Mouse (Mus musculus) lung, postnatal 0 days (tissue): ENCODE measurements at regions not wholly inside any gene's neighbourhood (a gene's known extent, or its start where the extent isn't known, plus 50 kb on each side); places are given as distances from the start of the nearest gene placed in this dataset.

Source experiments
- ATAC-seq: fragments of 200-750 bp; cut with Nextera tagmentation; 2 replicates; pipeline ENCODE4 v1.8.0; 2017; ENCODE audit warnings: moderate library complexity
- DNase-seq: peaks from one replicate; pipeline ENCODE4 v3.0.0-alpha.2; 2016; ENCODE audit warnings: low spot score
- H3K27ac ChIP-seq: fragments of 300-500 bp; sonication (generic); 2 replicates; pipeline ENCODE4 v1.5.1; 2014; ENCODE audit warnings: antibody characterized with exemption, mild to moderate bottlenecking, low read length, mixed read lengths
- H3K27me3 ChIP-seq: fragments of 300-500 bp; sonication (generic); replicated peaks from 2 replicates; pipeline ENCODE4 v1.6.1; 2014; ENCODE audit warnings: low read length, mixed read lengths; ENCODE audit not compliant: insufficient read depth
- H3K36me3 ChIP-seq: fragments of 300-500 bp; sonication (generic); 2 replicates; pipeline ENCODE4 v1.6.1; 2014; ENCODE audit warnings: low read length, mixed read lengths; ENCODE audit not compliant: insufficient read depth
- H3K4me1 ChIP-seq: fragments of 300-500 bp; sonication (generic); 2 replicates; pipeline ENCODE4 v1.6.1; 2014; ENCODE audit warnings: antibody characterized with exemption, low read depth, low read length, mixed read lengths; ENCODE audit not compliant: insufficient read depth
- H3K4me2 ChIP-seq: fragments of 300-500 bp; sonication (generic); replicated peaks from 2 replicates; pipeline ENCODE4 v1.6.1; 2014; ENCODE audit warnings: low read depth, mild to moderate bottlenecking, low read length, moderate library complexity, mixed read lengths
- H3K4me3 ChIP-seq: fragments of 300-500 bp; sonication (generic); 2 replicates; pipeline ENCODE4 v1.5.1; 2014; ENCODE audit warnings: low read depth, low read length
- H3K9ac ChIP-seq: fragments of 300-500 bp; sonication (generic); replicated peaks from 2 replicates; pipeline ENCODE4 v1.6.1; 2014; ENCODE audit warnings: low read depth, mild to moderate bottlenecking
- H3K9me3 ChIP-seq: fragments of 300-500 bp; sonication (generic); 2 replicates; pipeline ENCODE4 v1.6.1; 2016; ENCODE audit warnings: low read length, mixed read lengths
- CTCF ChIP-seq: IDR thresholded peaks from 2 replicates; pipeline ENCODE4 v1.5.1; 2016; ENCODE audit warnings: antibody characterized with exemption, mild to moderate bottlenecking
- EP300 ChIP-seq: IDR thresholded peaks from 2 replicates; pipeline ENCODE4 v1.6.1; 2016; ENCODE audit warnings: antibody characterized with exemption, mild to moderate bottlenecking, control low read depth
- WGBS: fragments of 180-500 bp; shearing (Covaris S2); extraction: QIAGEN DNeasy Blood & Tissue Kit; methylation state at CpG from one replicate; pipeline ENCODE4 v1.1.7; 2014; 5-methylcytosine and 5-hydroxymethylcytosine counted together

- H3K9ac ChIP-seq, result no peak overlapping the region
- 77% methylated on average over 3 of the region's 3 CpGs for WGBS
- no peak for ATAC-seq
- DNase-seq, result no peak
- no peaks in the 10 kb centered on the region for H3K27me3 ChIP-seq
- no peaks in the 10 kb centered on the region for H3K36me3 ChIP-seq
- no peaks in the 10 kb centered on the region for H3K4me1 ChIP-seq
- no peaks in the 10 kb centered on the region for H3K9me3 ChIP-seq
- H3K4me2 ChIP-seq, result no peak overlapping the region
- no peak overlapping the region for H3K4me3 ChIP-seq
- no peak for TF ChIP-seq EP300
- no peak for TF ChIP-seq CTCF
- H3K27ac ChIP-seq, result no peak overlapping the region
Measured at GRCm38 (mm10) chr15:62083347-62083746, 1160.5 kb upstream of the A1bg start.

- TF ChIP-seq CTCF, result no peak
- TF ChIP-seq EP300, result no peak
Measured at GRCm38 (mm10) chr15:62082539-62082938, 1159.7 kb upstream of the A1bg start.

DNA sequence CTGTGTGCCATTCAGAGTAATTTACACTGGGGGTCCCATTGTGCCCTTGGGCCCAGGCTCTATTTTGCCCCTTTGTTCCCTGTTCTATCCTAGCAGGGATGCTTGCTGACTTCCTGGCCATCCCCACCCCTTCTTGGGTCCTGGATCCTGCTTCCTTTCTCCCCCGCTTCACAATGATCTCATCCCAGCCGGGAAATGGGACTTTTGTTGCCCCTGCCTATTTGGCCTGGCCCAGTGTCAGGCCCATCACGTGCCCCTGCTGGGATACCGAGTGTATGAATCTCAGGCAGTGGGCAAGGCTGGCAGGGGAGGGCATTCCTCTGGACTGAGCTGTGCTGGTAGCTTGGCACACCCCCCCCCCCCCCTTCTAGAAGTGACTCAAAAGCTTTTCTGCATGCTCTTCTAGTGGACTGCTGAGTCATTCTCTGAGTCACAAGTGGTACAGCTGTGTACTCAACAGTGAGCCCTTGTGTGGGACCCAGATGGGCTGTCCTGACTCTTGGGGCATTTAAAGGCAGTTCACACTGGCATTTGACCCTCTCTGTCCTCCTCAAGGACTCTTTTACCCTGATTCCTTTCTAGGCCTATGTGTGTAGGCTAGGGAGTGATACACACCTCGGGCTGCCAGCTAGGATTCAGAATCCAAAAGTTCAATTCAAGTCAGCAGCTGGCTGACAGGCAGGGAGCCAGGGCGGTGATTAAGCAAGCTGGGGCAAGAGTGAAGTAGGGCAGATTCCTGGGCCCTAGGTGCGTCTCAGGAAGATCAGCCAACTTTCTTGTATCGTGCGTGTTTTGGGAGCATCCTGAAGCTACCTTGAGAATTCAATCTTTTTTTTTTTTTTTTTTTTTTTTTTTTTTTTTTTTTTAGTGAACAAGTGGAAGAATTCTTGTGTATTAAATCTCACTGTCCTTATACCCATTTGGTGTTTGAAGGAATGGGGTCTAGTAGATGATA, 1156.6 kb upstream of the A1bg start:
- Histone ChIP-seq H3K9me3 (no peaks in the 10 kb centered on the region), H3K9ac (no peak overlapping the region), H3K4me3 (no peak overlapping the region), H3K27me3 (no peaks in the 10 kb centered on the region), H3K4me2 (no peak overlapping the region), H3K4me1 (no peaks in the 10 kb centered on the region), H3K27ac (peak overlapping the region; percentile 62; the same call in 1 of the 2 replicates), H3K36me3 (no peaks in the 10 kb centered on the region)
- 46% methylated on average over 9 of the region's 9 CpGs for WGBS
- peak; percentile 86 for DNase-seq
- peak; percentile 74; the same call in 1 of the 2 replicates for TF ChIP-seq EP300
- no peak for TF ChIP-seq CTCF
- peak; percentile 97 for ATAC-seq

More at GRCm38 (mm10) chr15:62082539-62082938, 1159.7 kb upstream of the A1bg start:
- no peak for ATAC-seq
- Histone ChIP-seq H3K4me3 (no peak overlapping the region), H3K9me3 (no peaks in the 10 kb centered on the region), H3K27me3 (no peaks in the 10 kb centered on the region), H3K4me2 (no peak overlapping the region), H3K36me3 (no peaks in the 10 kb centered on the region), H3K27ac (no peak overlapping the region), H3K9ac (no peak overlapping the region), H3K4me1 (no peaks in the 10 kb centered on the region)
- DNase-seq, result no peak
- WGBS, result 93% methylated on average over 2 of the region's 2 CpGs

DNA sequence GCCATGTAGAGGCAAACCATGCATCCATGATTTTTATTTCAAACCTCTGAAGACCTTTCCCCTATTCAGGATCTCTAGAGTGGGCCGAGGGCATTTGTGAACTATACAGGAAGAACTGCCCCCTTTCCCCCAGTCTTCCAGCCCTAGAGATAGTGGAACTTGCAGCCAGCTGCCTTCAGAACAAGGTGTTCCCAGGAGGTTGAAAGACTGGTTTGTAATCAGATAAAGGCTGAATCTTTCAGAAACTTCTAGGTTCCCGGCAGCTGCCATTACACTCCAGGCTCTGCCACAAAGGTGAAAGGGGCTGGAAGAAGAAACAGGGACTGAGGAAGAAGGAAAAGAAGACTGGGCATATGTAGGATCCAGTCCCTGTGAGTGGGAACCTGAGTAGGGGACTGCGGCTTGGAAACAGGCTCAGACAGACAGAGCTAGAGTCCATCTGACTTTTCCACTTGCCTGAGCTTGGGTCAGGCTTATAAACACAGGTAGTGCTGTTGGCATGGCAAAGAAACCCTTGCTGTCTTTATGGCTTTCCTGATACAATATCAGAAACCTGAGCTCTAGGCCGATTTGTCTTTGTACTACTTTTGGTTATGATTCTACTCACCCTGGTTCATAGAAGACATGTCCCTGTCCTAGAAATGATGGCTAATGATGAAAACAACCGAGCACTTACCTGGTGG, 1153.9 kb upstream of the A1bg start:
- no peaks in the 10 kb centered on the region for H3K4me1 ChIP-seq
- H3K9me3 ChIP-seq, result no peaks in the 10 kb centered on the region
- H3K4me3 ChIP-seq, result no peak overlapping the region
- 85% methylated on average over 5 of the region's 5 CpGs for WGBS
- H3K27me3 ChIP-seq, result no peaks in the 10 kb centered on the region
- no peak for TF ChIP-seq EP300
- no peak overlapping the region for H3K4me2 ChIP-seq
- no peak for DNase-seq
- no peaks in the 10 kb centered on the region for H3K36me3 ChIP-seq
- no peak overlapping the region for H3K27ac ChIP-seq
- no peak overlapping the region for H3K9ac ChIP-seq
- no peak for ATAC-seq

DNA sequence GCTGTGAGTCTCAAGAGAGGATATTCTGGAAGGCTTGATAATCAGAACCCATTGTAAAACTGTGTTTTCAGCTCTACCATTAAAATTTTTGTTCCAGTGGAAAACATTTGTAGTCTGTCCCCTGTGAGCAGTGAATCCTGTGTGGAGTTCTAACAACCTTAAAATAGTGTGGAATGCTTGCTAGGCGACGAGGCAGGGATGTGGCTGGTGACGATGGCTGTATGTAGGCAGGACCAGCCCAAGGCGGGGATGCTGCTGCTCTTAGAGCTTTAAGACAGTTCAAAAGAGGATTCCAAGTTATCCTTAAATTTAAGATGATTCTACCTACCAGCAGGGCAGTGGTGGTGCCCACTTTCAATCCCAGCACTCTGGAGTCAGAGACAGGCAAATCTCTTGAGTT, 1151.9 kb upstream of the A1bg start:
- Histone ChIP-seq H3K4me2 (no peak overlapping the region), H3K27me3 (no peaks in the 10 kb centered on the region), H3K36me3 (no peaks in the 10 kb centered on the region), H3K4me1 (no peaks in the 10 kb centered on the region), H3K9ac (no peak overlapping the region), H3K4me3 (no peak overlapping the region), H3K9me3 (no peaks in the 10 kb centered on the region), H3K27ac (no peak overlapping the region)
- 95% methylated on average over 4 of the region's 4 CpGs for WGBS
- ATAC-seq (no peak), DNase-seq (no peak)
- TF ChIP-seq CTCF (no peak), EP300 (no peak)

GRCm38 (mm10) chr15:62073595-62073994, 1150.8 kb upstream of the A1bg start:
- H3K4me2 ChIP-seq, result no peak overlapping the region
- H3K36me3 ChIP-seq, result no peaks in the 10 kb centered on the region
- no peak overlapping the region for H3K9ac ChIP-seq
- no peak overlapping the region for H3K27ac ChIP-seq
- no peaks in the 10 kb centered on the region for H3K4me1 ChIP-seq
- ATAC-seq, result no peak
- H3K9me3 ChIP-seq, result no peaks in the 10 kb centered on the region
- H3K4me3 ChIP-seq, result no peak overlapping the region
- DNase-seq, result no peak
- WGBS, result 97% methylated on average over 5 of the region's 5 CpGs
- no peak for TF ChIP-seq CTCF
- no peak for TF ChIP-seq EP300
- H3K27me3 ChIP-seq, result no peaks in the 10 kb centered on the region
